Mouse (Mus musculus) CH12.LX (cell line): ENCODE measurements around the gene Nrm.

Experiments used
- CHD2 ChIP-seq: IDR thresholded peaks from 2 replicates; pipeline ENCODE4 v1.6.1; 2011; ENCODE audit warnings: low read length, improper control_type of control experiment
- CTCF ChIP-seq, 2 experiments: IDR thresholded peaks in 1 of 2; conservative IDR thresholded peaks in 1 of 2; 2 replicates each; pipeline ENCODE4 v1.5.1; 2011 to 2012; ENCODE audit warnings: low read depth in 2 of 2, low read length in 2 of 2, improper control_type of control experiment in 1 of 2, inconsistent platforms in 1 of 2, mild to moderate bottlenecking in 1 of 2, moderate library complexity in 1 of 2
- EP300 ChIP-seq: IDR thresholded peaks from 2 replicates; pipeline ENCODE4 v1.6.1; 2011; ENCODE audit warnings: low read length, improper control_type of control experiment
- ETS1 ChIP-seq: conservative IDR thresholded peaks from 2 replicates; pipeline ENCODE4 v1.6.1; 2012; ENCODE audit warnings: low read depth, mild to moderate bottlenecking, inconsistent platforms, low read length, improper control_type of control experiment, moderate library complexity
- HCFC1 ChIP-seq: IDR thresholded peaks from 2 replicates; pipeline ENCODE4 v1.6.1; 2012; ENCODE audit warnings: low read depth, mild to moderate bottlenecking, inconsistent platforms, low read length, improper control_type of control experiment
- JUND ChIP-seq: conservative IDR thresholded peaks from 2 replicates; pipeline ENCODE4 v1.6.1; 2011; ENCODE audit warnings: low read depth, low read length, improper control_type of control experiment
- MXI1 ChIP-seq: IDR thresholded peaks from 2 replicates; pipeline ENCODE4 v1.6.1; 2011; ENCODE audit warnings: mild to moderate bottlenecking, low read depth, low read length, improper control_type of control experiment
- POLR2A ChIP-seq: IDR thresholded peaks from 2 replicates; pipeline ENCODE4 v1.6.1; 2011; ENCODE audit warnings: low read depth, mild to moderate bottlenecking, improper control_type of control experiment, low read length
- SMC3 ChIP-seq: IDR thresholded peaks from 2 replicates; pipeline ENCODE4 v1.6.1; 2011; ENCODE audit warnings: low read depth, low read length, improper control_type of control experiment

DNA sequence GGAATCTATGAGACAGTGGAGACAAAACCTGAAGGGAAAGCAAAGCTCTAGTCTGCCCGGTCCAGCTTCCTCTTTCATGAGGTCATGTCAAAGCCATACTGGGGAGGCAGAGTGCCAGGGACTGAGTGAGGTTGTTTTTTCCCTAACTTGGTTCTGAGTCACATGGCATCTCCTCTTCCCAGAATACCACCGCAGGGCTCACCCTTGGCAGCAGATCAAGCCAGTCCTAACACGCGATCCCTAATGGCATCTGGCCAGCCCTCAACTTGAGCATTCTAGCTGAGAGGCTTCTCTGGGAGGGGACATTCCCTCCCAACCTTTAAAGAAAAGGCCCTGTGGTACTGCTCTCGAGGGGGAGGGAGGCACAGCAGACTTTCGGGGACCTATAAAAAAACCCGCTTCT, 47.9 kb upstream of the Nrm start:
- TF ChIP-seq HCFC1 (peak; percentile 33), ETS1 (peak; percentile 55), CTCF (conservative IDR thresholded peaks at IDR 0.05 in 1 of 2, IDR thresholded peaks at IDR 0.05 in 1 of 2; ENCODE audit: low read depth in 2 of 2, low read length in 2 of 2) (no peak), MXI1 (peak; percentile 34; the same call in 1 of the 2 replicates), JUND (no peak; the same call in 1 of the 2 replicates), EP300 (peak; percentile 44; the same call in 1 of the 2 replicates), POLR2A (no peak; the same call in 1 of the 2 replicates), SMC3 (no peak), CHD2 (no peak; the same call in 1 of the 2 replicates)
